Mouse (Mus musculus): Measurements from ENCODE around the gene 1700109H08Rik. TPM values are rescaled to one million over a fixed set of nuclear protein-coding genes. Genes with fewer than 3 reads are reported as not detected.
"Not testable (repeated sequence)": the region's sequence is repeated elsewhere in the genome, so short reads cannot be mapped to it uniquely, and the experiment has no call there.

1700109H08Rik gene
- 18.0 and 18.5 TPM in 2 replicates for polyA plus RNA-seq (2011; ENCODE audit: insufficient read depth, insufficient read length, low read depth, missing spikeins)

DNA sequence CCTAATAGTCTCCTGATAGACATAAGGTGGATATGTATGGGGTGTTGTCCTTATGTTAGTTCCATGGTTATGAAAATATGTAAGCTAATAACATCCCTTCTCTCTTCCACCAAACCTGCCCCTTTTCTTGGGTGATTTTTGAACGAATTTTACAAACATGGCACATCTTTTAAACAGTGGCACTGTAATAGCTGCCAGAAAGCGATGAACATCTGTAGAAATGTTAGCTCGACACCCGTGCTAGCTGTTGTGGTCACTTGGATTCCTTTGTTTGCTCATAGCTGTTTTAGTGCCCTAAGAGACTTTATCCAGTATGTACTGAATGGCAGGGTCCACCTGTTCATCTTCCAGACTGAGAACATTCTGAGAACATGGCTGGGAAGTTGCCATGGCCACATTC is at the start of gene 1700109H08Rik:
Gene 1700109H08Rik (plus strand): TSS at position 301 of the 400 bp plus-strand sequence.
- peaks cover 50% of the 10 kb centered on the region for H3K36me3 ChIP-seq (ENCODE audit: control insufficient read depth, insufficient read depth, low read length, poor library complexity, severe bottlenecking)
- H3K9me3 ChIP-seq (replicated peaks; ENCODE audit: control insufficient read depth, insufficient read depth, low read length, poor library complexity, severe bottlenecking) = peaks cover 11% of the 10 kb centered on the region
- no peak for TF ChIP-seq POLR2A (IDR thresholded peaks at IDR 0.05; ENCODE audit: insufficient read depth, low read length)
- no peak for TF ChIP-seq CTCF (IDR thresholded peaks at IDR 0.05; ENCODE audit: low read depth, low read length)
- H3K4me1 ChIP-seq (ENCODE audit: control insufficient read depth, insufficient read depth, low read length) = no peaks in the 10 kb centered on the region
- H3K27ac ChIP-seq (ENCODE audit: insufficient read depth, low read length) = no peak within 1 kb of the TSS
- H3K27me3 ChIP-seq (ENCODE audit: control insufficient read depth, insufficient read depth, low read length, poor library complexity, severe bottlenecking) = no peaks in the 10 kb centered on the region
- no peak within 1 kb of the TSS for H3K4me3 ChIP-seq (ENCODE audit: low read depth, low read length)
- no peak within 1 kb of the TSS for H3K9ac ChIP-seq (ENCODE audit: low read depth, poor library complexity, severe bottlenecking)

DNA sequence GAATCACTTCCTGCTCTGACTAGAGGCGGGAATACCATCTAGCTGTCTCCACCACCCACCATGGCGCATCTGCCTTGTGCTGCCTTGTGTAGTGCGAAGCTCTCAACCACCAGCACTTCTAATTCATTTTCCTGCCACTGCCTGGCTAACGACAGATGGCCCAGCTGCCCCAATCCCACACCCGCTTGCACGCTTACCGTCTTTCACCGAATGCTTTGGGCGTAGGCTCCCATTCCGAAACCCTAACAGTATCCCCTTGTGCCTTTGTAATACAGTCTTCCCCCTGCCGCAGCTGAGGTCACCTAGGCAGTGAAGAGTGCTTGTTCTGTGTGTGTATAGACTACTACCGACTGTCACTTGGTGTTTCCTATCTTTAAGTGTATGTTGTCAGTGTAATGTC is 49.6 kb upstream of the 1700109H08Rik start:
- Histone ChIP-seq H3K4me3 (ENCODE audit: low read depth, low read length) (no peak overlapping the region), H3K9me3 (replicated peaks; ENCODE audit: control insufficient read depth, insufficient read depth, low read length, poor library complexity, severe bottlenecking) (no peaks in the 10 kb centered on the region), H3K27me3 (ENCODE audit: control insufficient read depth, insufficient read depth, low read length, poor library complexity, severe bottlenecking) (no peaks in the 10 kb centered on the region), H3K36me3 (ENCODE audit: control insufficient read depth, insufficient read depth, low read length, poor library complexity, severe bottlenecking) (no peaks in the 10 kb centered on the region), H3K27ac (ENCODE audit: insufficient read depth, low read length) (no peak overlapping the region), H3K9ac (ENCODE audit: low read depth, poor library complexity, severe bottlenecking) (no peak overlapping the region), H3K4me1 (ENCODE audit: control insufficient read depth, insufficient read depth, low read length) (no peaks in the 10 kb centered on the region)
- TF ChIP-seq POLR2A (IDR thresholded peaks at IDR 0.05; ENCODE audit: insufficient read depth, low read length) = no peak
- 0 out of 2 replicates have a peak, but pooled peaks have one; percentile 20 for TF ChIP-seq EP300 (IDR thresholded peaks at IDR 0.05; ENCODE audit: insufficient read depth, low read depth, low read length)

DNA sequence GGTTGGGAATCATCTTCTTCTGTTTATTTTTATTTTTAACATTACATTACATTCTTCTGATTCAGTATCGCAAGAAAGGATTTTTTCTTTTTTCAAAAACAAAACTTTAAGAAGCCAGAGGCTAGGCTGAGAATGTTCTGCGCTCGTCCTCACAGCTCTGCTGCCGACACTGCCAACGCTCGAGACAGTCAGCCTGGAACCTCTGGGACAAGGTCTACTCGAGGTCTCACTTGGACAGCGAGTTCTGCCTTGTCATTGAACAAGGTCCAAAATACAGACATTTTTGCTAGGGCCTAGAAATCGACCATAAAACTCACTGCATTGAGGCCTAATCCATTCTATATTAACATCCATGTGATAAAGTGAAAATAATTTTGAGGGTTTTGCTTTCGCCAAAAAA is 48.5 kb upstream of the 1700109H08Rik start:
- Histone ChIP-seq H3K36me3 (ENCODE audit: control insufficient read depth, insufficient read depth, low read length, poor library complexity, severe bottlenecking) (no peaks in the 10 kb centered on the region), H3K27me3 (ENCODE audit: control insufficient read depth, insufficient read depth, low read length, poor library complexity, severe bottlenecking) (no peaks in the 10 kb centered on the region), H3K27ac (ENCODE audit: insufficient read depth, low read length) (no peak overlapping the region), H3K4me1 (ENCODE audit: control insufficient read depth, insufficient read depth, low read length) (no peaks in the 10 kb centered on the region), H3K4me3 (ENCODE audit: low read depth, low read length) (no peak overlapping the region), H3K9ac (ENCODE audit: low read depth, poor library complexity, severe bottlenecking) (no peak overlapping the region), H3K9me3 (replicated peaks; ENCODE audit: control insufficient read depth, insufficient read depth, low read length, poor library complexity, severe bottlenecking) (no peaks in the 10 kb centered on the region)
- TF ChIP-seq POLR2A (IDR thresholded peaks at IDR 0.05; ENCODE audit: insufficient read depth, low read length) = no peak
- no peak for TF ChIP-seq CTCF (IDR thresholded peaks at IDR 0.05; ENCODE audit: low read depth, low read length)
- no peak for TF ChIP-seq EP300 (IDR thresholded peaks at IDR 0.05; ENCODE audit: insufficient read depth, low read depth, low read length)

DNA sequence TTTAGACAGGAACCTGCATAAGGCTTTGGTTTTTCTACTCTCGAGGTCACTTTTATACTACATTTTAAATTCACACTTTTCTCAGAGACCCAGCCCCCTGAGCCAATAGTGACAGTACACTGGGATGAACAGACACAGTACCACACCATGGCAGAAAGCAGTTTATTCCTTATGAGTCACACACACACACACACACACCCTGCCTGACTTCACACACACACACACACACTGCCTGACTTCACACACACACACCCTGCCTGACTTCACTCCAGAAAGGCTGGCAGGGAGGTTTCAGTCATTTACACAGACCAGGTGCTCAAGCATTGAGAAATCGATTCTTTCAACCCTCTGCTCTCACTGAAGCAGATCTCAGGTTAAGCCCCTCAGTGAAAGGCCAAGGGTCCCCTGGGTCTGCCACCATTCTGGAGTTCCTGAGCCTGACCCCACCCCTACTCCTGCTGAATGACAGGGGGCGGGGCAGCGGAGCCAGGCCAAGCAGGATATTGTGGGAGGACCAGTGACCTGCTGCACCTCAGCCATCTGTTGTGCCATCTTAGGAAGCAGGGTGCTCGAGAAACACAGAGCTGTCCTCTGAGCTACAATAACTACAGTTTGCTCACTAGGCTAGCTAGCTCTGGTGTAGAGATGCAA is 44.2 kb upstream of the 1700109H08Rik start:
- H3K27me3 ChIP-seq (ENCODE audit: control insufficient read depth, insufficient read depth, low read length, poor library complexity, severe bottlenecking) = no peaks in the 10 kb centered on the region; the same call in 1 of the 2 replicates
- no peak overlapping the region for H3K9ac ChIP-seq (ENCODE audit: low read depth, poor library complexity, severe bottlenecking)
- no peak overlapping the region for H3K27ac ChIP-seq (ENCODE audit: insufficient read depth, low read length)
- no peak overlapping the region for H3K4me3 ChIP-seq (ENCODE audit: low read depth, low read length)
- TF ChIP-seq CTCF (IDR thresholded peaks at IDR 0.05; ENCODE audit: low read depth, low read length) (no peak), EP300 (IDR thresholded peaks at IDR 0.05; ENCODE audit: insufficient read depth, low read depth, low read length) (no peak), POLR2A (IDR thresholded peaks at IDR 0.05; ENCODE audit: insufficient read depth, low read length) (no peak)
- no peaks in the 10 kb centered on the region for H3K4me1 ChIP-seq (ENCODE audit: control insufficient read depth, insufficient read depth, low read length)
- no peaks in the 10 kb centered on the region for H3K9me3 ChIP-seq (replicated peaks; ENCODE audit: control insufficient read depth, insufficient read depth, low read length, poor library complexity, severe bottlenecking)
- H3K36me3 ChIP-seq (ENCODE audit: control insufficient read depth, insufficient read depth, low read length, poor library complexity, severe bottlenecking) = no peaks in the 10 kb centered on the region

DNA sequence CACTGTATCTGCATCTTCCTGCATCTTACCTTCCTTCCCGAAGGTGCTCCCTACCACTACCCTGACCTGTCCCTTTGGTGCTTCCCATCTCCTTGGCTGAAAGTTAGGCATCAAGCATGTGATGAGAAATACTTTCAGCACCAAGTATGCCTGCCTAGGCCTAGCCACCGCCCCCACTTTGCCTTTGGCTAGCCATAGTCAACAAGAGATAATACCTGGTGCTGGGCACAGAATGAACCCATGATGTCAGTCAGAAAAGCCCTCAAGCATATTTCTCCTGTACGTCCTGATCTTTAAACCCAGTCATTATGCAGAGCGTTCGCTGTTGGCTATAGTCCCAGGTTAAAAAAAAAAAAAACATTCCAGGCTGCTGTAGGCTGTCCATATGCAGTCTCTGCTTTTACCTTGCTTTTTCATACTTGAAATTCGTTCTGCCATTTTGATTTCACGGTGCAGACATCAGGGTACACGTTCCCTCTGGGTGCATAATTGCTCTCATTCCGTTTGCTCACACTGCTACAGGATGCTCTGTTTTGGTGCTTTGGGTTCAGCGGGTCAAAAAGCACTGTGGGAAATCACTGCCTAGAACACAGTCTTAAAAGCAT is 41.7 kb upstream of the 1700109H08Rik start:
- TF ChIP-seq EP300 (IDR thresholded peaks at IDR 0.05; ENCODE audit: insufficient read depth, low read depth, low read length) = no peak
- TF ChIP-seq CTCF (IDR thresholded peaks at IDR 0.05; ENCODE audit: low read depth, low read length) = no peak
- TF ChIP-seq POLR2A (IDR thresholded peaks at IDR 0.05; ENCODE audit: insufficient read depth, low read length) = no peak
- H3K27ac ChIP-seq (ENCODE audit: insufficient read depth, low read length) = no peak overlapping the region
- H3K9ac ChIP-seq (ENCODE audit: low read depth, poor library complexity, severe bottlenecking) = no peak overlapping the region
- H3K4me3 ChIP-seq (ENCODE audit: low read depth, low read length) = no peak overlapping the region
- no peaks in the 10 kb centered on the region for H3K9me3 ChIP-seq (replicated peaks; ENCODE audit: control insufficient read depth, insufficient read depth, low read length, poor library complexity, severe bottlenecking)
- H3K36me3 ChIP-seq (ENCODE audit: control insufficient read depth, insufficient read depth, low read length, poor library complexity, severe bottlenecking) = no peaks in the 10 kb centered on the region
- H3K27me3 ChIP-seq (ENCODE audit: control insufficient read depth, insufficient read depth, low read length, poor library complexity, severe bottlenecking) = no peaks in the 10 kb centered on the region; the same call in 1 of the 2 replicates
- no peaks in the 10 kb centered on the region for H3K4me1 ChIP-seq (ENCODE audit: control insufficient read depth, insufficient read depth, low read length)

DNA sequence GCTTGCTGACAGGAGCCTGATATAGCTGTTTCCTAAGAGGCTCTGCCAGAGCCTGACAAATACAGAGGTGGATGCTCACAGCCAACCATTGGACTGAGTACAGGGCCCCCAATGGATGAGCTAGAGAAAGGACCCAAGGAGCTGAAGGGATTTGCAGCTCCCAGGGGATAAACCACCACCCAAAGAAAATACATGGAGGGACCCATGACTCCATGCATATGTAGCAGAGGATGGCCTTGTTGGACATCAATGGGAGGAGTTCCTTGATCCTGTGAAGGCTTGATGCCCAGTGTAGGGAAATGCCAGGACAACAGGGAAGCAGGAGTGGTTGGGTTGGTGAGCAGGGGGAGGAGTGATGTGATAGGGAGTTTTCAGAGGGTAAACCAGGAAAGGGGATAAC is 39.3 kb upstream of the 1700109H08Rik start:
- H3K9ac ChIP-seq (ENCODE audit: low read depth, poor library complexity, severe bottlenecking); H3K4me3 ChIP-seq (ENCODE audit: low read depth, low read length); H3K27ac ChIP-seq (ENCODE audit: insufficient read depth, low read length); H3K27me3 ChIP-seq (ENCODE audit: control insufficient read depth, insufficient read depth, low read length, poor library complexity, severe bottlenecking); H3K36me3 ChIP-seq (ENCODE audit: control insufficient read depth, insufficient read depth, low read length, poor library complexity, severe bottlenecking); H3K4me1 ChIP-seq (ENCODE audit: control insufficient read depth, insufficient read depth, low read length); H3K9me3 ChIP-seq (replicated peaks; ENCODE audit: control insufficient read depth, insufficient read depth, low read length, poor library complexity, severe bottlenecking): not testable (repeated sequence)

Data from ES-Bruce4 (cell line).